Mouse (Mus musculus) myocyte (in vitro differentiated cells): Measurements from ENCODE around the gene Mapk1ip1. TPM values are rescaled to one million over a fixed set of nuclear protein-coding genes. Genes with fewer than 3 reads are reported as not detected.

Experiments used
- H3K27me3 ChIP-seq: one replicate; pipeline ENCODE4 v1.6.1; 2011; ENCODE audit not compliant: control insufficient read depth, insufficient read depth, insufficient read length
- H3K36me3 ChIP-seq: one replicate; pipeline ENCODE4 v1.6.1; 2011; ENCODE audit not compliant: control insufficient read depth, insufficient read depth
- H3K4me2 ChIP-seq: one replicate; pipeline ENCODE4 v1.6.1; 2011; ENCODE audit warnings: low read depth, control low read depth
- H3K4me3 ChIP-seq: one replicate; pipeline ENCODE4 v1.5.1; 2011; ENCODE audit warnings: mild to moderate bottlenecking, control low read depth, moderate library complexity
- H3K79me2 ChIP-seq: one replicate; pipeline ENCODE4 v1.6.1; 2011; ENCODE audit not compliant: control insufficient read depth, insufficient read depth
- H3ac ChIP-seq: one replicate; pipeline ENCODE4 v1.6.1; 2011; ENCODE audit not compliant: control insufficient read depth, insufficient read length
- CEBPB ChIP-seq: IDR thresholded peaks from 2 replicates; pipeline ENCODE4 v1.6.1; 2011; ENCODE audit warnings: mild to moderate bottlenecking, moderate library complexity; ENCODE audit not compliant: poor library complexity, insufficient read depth, severe bottlenecking
- E2F4 ChIP-seq: IDR thresholded peaks from one replicate; pipeline ENCODE4 v1.6.1; 2011; ENCODE audit warnings: mild to moderate bottlenecking, control low read depth, moderate library complexity; ENCODE audit not compliant: insufficient read depth
- MAX ChIP-seq: IDR thresholded peaks from one replicate; pipeline ENCODE4 v1.6.1; 2011; ENCODE audit warnings: low read depth, mild to moderate bottlenecking, control low read depth
- MYOD1 ChIP-seq, 3 experiments: IDR thresholded peaks; one replicate each; pipeline ENCODE4 v1.6.1; 2011; ENCODE audit warnings: control low read depth in 2 of 3, low read depth in 2 of 3, mild to moderate bottlenecking in 2 of 3, moderate library complexity in 1 of 3; ENCODE audit not compliant: insufficient read length in 2 of 3, control insufficient read depth in 1 of 3
- MYOG ChIP-seq, 3 experiments: IDR thresholded peaks; one replicate each; pipeline ENCODE4 v1.6.1; 2011; ENCODE audit warnings: control low read depth in 2 of 3, low read depth in 2 of 3, mild to moderate bottlenecking in 2 of 3; ENCODE audit not compliant: insufficient read length in 2 of 3, control insufficient read depth in 1 of 3, insufficient read depth in 1 of 3
- POLR2A ChIP-seq: IDR thresholded peaks from one replicate; pipeline ENCODE4 v1.6.1; 2011; ENCODE audit warnings: low read depth, mild to moderate bottlenecking, control low read depth, moderate library complexity; ENCODE audit not compliant: insufficient read length
- POLR2AphosphoS2 ChIP-seq: IDR thresholded peaks from one replicate; pipeline ENCODE4 v1.6.1; 2011; ENCODE audit warnings: low read depth, control low read depth; ENCODE audit not compliant: insufficient read length
- REST ChIP-seq: IDR thresholded peaks from one replicate; pipeline ENCODE4 v1.6.1; 2011; ENCODE audit warnings: mild to moderate bottlenecking, control low read depth, moderate library complexity; ENCODE audit not compliant: insufficient read depth, insufficient read length
- SRF ChIP-seq: IDR thresholded peaks from one replicate; pipeline ENCODE4 v1.6.1; 2011; ENCODE audit warnings: low read depth; ENCODE audit not compliant: control insufficient read depth, insufficient read length
- TCF12 ChIP-seq: IDR thresholded peaks from one replicate; pipeline ENCODE4 v1.6.1; 2011; ENCODE audit warnings: mild to moderate bottlenecking, control low read depth; ENCODE audit not compliant: poor library complexity, insufficient read depth, severe bottlenecking
- TCF3 ChIP-seq: IDR thresholded peaks from one replicate; pipeline ENCODE4 v1.6.1; 2011; ENCODE audit warnings: low read depth, control low read depth; ENCODE audit not compliant: insufficient read length
- USF1 ChIP-seq: IDR thresholded peaks from one replicate; pipeline ENCODE4 v1.6.1; 2011; ENCODE audit warnings: low read depth, mild to moderate bottlenecking, control low read depth, moderate library complexity
- polyA plus RNA-seq: library from polyadenylated mRNA; unstranded; fragments of >200 nt; fragmentation: generic; extraction: Trizol; gene quantifications from one replicate; pipeline ENCODE4 v1.2.1, GENCODE M21; 2012; ENCODE audit warnings: missing spikeins

The Mapk1ip1 gene
- polyA plus RNA-seq, 1 experiment = 6.2 TPM

- Histone ChIP-seq H3ac (no peak overlapping the region), H3K79me2 (peaks cover 5% of the 10 kb centered on the region), H3K4me2 (no peak overlapping the region), H3K36me3 (no peaks in the 10 kb centered on the region), H3K27me3 (no peaks in the 10 kb centered on the region), H3K4me3 (no peak overlapping the region)
- TF ChIP-seq POLR2AphosphoS2 (no peak), TCF12 (no peak), SRF (no peak), E2F4 (no peak), TCF3 (no peak), MAX (no peak), USF1 (no peak), REST (no peak), MYOG (IDR thresholded peaks at IDR 0.05; ENCODE audit: control insufficient read depth in 1 of 3, insufficient read depth in 1 of 3, insufficient read length in 2 of 3, low read depth in 2 of 3) (no peak), CEBPB (no peak), MYOD1 (IDR thresholded peaks at IDR 0.05; ENCODE audit: control insufficient read depth in 1 of 3, insufficient read length in 2 of 3, low read depth in 2 of 3) (no peak)
These were observed 5.5 kb downstream of the Mapk1ip1 start for GRCm38 (mm10) chr7:138840594-138841021.

- Histone ChIP-seq H3K4me3 (no peak overlapping the region), H3K36me3 (no peaks in the 10 kb centered on the region), H3K27me3 (no peaks in the 10 kb centered on the region), H3ac (no peak overlapping the region), H3K4me2 (no peak overlapping the region), H3K79me2 (no peaks in the 10 kb centered on the region)
- TF ChIP-seq MAX (no peak), MYOD1 (IDR thresholded peaks at IDR 0.05; ENCODE audit: control insufficient read depth in 1 of 3, insufficient read length in 2 of 3, low read depth in 2 of 3) (no peak), TCF12 (no peak), POLR2AphosphoS2 (no peak), TCF3 (no peak), SRF (no peak), POLR2A (no peak), MYOG (IDR thresholded peaks at IDR 0.05; ENCODE audit: control insufficient read depth in 1 of 3, insufficient read depth in 1 of 3, insufficient read length in 2 of 3, low read depth in 2 of 3) (no peak), REST (no peak), E2F4 (no peak), USF1 (no peak), CEBPB (no peak)
These were observed 11.0 kb downstream of the Mapk1ip1 start for GRCm38 (mm10) chr7:138835028-138835427.

GRCm38 (mm10) chr7:138827812-138828211 lies 18.3 kb downstream of the Mapk1ip1 start:
- Histone ChIP-seq H3K4me3 (no peak overlapping the region), H3K27me3 (no peaks in the 10 kb centered on the region), H3K4me2 (peak overlapping the region; percentile 35), H3K36me3 (no peaks in the 10 kb centered on the region), H3ac (no peak overlapping the region), H3K79me2 (no peaks in the 10 kb centered on the region)
- no peak for TF ChIP-seq TCF3
- no peak for TF ChIP-seq MAX
- no peak for TF ChIP-seq SRF
- peak; percentile 91 for TF ChIP-seq CEBPB
- no peak for TF ChIP-seq E2F4

- TF ChIP-seq TCF3 = no peak
- no peak for TF ChIP-seq CEBPB
- no peak for TF ChIP-seq POLR2A
- TF ChIP-seq TCF12 = no peak
- no peak for TF ChIP-seq SRF
- no peak for TF ChIP-seq MYOD1 (IDR thresholded peaks at IDR 0.05; ENCODE audit: control insufficient read depth in 1 of 3, insufficient read length in 2 of 3, low read depth in 2 of 3)
- no peak for TF ChIP-seq MYOG (IDR thresholded peaks at IDR 0.05; ENCODE audit: control insufficient read depth in 1 of 3, insufficient read depth in 1 of 3, insufficient read length in 2 of 3, low read depth in 2 of 3)
- no peak for TF ChIP-seq MAX
- no peak for TF ChIP-seq POLR2AphosphoS2
- no peak for TF ChIP-seq USF1
- no peak for TF ChIP-seq REST
- TF ChIP-seq E2F4 = no peak
These were observed 20.9 kb downstream of the Mapk1ip1 start for GRCm38 (mm10) chr7:138824995-138825756.

GRCm38 (mm10) chr7:138824423-138824822 lies 21.6 kb downstream of the Mapk1ip1 start:
- H3K4me3 ChIP-seq = no peak overlapping the region
- no peak for TF ChIP-seq POLR2A
- H3K79me2 ChIP-seq = no peaks in the 10 kb centered on the region
- H3ac ChIP-seq = no peak overlapping the region
- no peaks in the 10 kb centered on the region for H3K27me3 ChIP-seq
- H3K4me2 ChIP-seq = no peak overlapping the region
- H3K36me3 ChIP-seq = no peaks in the 10 kb centered on the region

More at GRCm38 (mm10) chr7:138824995-138825756, 20.9 kb downstream of the Mapk1ip1 start:
- Histone ChIP-seq H3K79me2 (no peaks in the 10 kb centered on the region), H3K4me3 (no peak overlapping the region), H3K36me3 (no peaks in the 10 kb centered on the region), H3ac (no peak overlapping the region), H3K27me3 (no peaks in the 10 kb centered on the region), H3K4me2 (no peak overlapping the region)
